Mouse (Mus musculus) CH12.LX (cell line): ENCODE results near the gene Lrrc9. TPM values are rescaled to one million over a fixed set of nuclear protein-coding genes. Genes with fewer than 3 reads are reported as not detected.

Source experiments
- DNase-seq: peaks from one replicate; pipeline ENCODE4 v3.0.0-alpha.2; 2013; ENCODE audit errors: extremely low read depth
- H3K27ac ChIP-seq: 2 replicates; pipeline ENCODE4 v1.5.1; 2012; ENCODE audit warnings: low read depth, mild to moderate bottlenecking, control low read depth, moderate library complexity; ENCODE audit not compliant: insufficient read depth
- H3K27me3 ChIP-seq: replicated peaks from 2 replicates; pipeline ENCODE3; 2012; ENCODE audit warnings: inconsistent platforms
- H3K36me3 ChIP-seq, 2 experiments: replicated peaks in 1 of 2; 2 replicates each; pipeline versions ENCODE3 to v1.6.1; 2012; ENCODE audit warnings: inconsistent platforms in 1 of 2, low read length in 1 of 2, mild to moderate bottlenecking in 1 of 2, mixed read lengths in 1 of 2, moderate library complexity in 1 of 2; ENCODE audit not compliant: control insufficient read depth in 1 of 2, insufficient read depth in 1 of 2
- H3K4me1 ChIP-seq, 2 experiments: 2 replicates each; pipeline ENCODE4 v1.6.1; 2012; ENCODE audit warnings: inconsistent platforms in 1 of 2, moderate library complexity in 1 of 2; ENCODE audit not compliant: insufficient read depth in 2 of 2, control insufficient read depth in 1 of 2
- H3K4me2 ChIP-seq: 2 replicates; pipeline ENCODE4 v1.6.1; 2012; ENCODE audit warnings: low read depth, mild to moderate bottlenecking, control low read depth; ENCODE audit not compliant: poor library complexity, insufficient read depth, severe bottlenecking
- H3K4me3 ChIP-seq, 3 experiments: fragments of 150-350 bp in 1 of 3; sonication (generic) in 1 of 3; replicated peaks in 1 of 3; 2 replicates each; pipeline versions ENCODE3 to v1.5.1; 2011 to 2012; ENCODE audit warnings: low read depth in 2 of 3, low read length in 2 of 3, mild to moderate bottlenecking in 2 of 3, moderate library complexity in 2 of 3, control low read depth in 1 of 3, improper control_type of control experiment in 1 of 3, inconsistent platforms in 1 of 3, mixed read lengths in 1 of 3; ENCODE audit not compliant: poor library complexity in 1 of 3
- H3K79me2 ChIP-seq: replicated peaks from 2 replicates; pipeline ENCODE4 v1.6.1; 2012; ENCODE audit warnings: mild to moderate bottlenecking, moderate library complexity; ENCODE audit not compliant: control insufficient read depth, poor library complexity, insufficient read depth, severe bottlenecking; ENCODE audit errors: extremely low read depth
- H3K9ac ChIP-seq: 2 replicates; pipeline ENCODE4 v1.6.1; 2012; ENCODE audit warnings: low read depth, mild to moderate bottlenecking, control low read depth, moderate library complexity; ENCODE audit not compliant: insufficient read depth
- H3K9me3 ChIP-seq: replicated peaks from 2 replicates; pipeline ENCODE3; 2012; ENCODE audit warnings: low read length, inconsistent platforms, mixed read lengths
- BHLHE40 ChIP-seq: IDR thresholded peaks from 2 replicates; pipeline ENCODE4 v1.6.1; 2011; ENCODE audit warnings: mild to moderate bottlenecking, low read depth, low read length, improper control_type of control experiment
- CHD1 ChIP-seq: IDR thresholded peaks from 2 replicates; pipeline ENCODE4 v1.6.1; 2012; ENCODE audit warnings: low read depth, low read length, improper control_type of control experiment, inconsistent platforms
- E2F4 ChIP-seq: IDR thresholded peaks from 2 replicates; pipeline ENCODE4 v1.6.1; 2011; ENCODE audit warnings: low read depth, low read length, improper control_type of control experiment; ENCODE audit not compliant: insufficient replicate concordance
- ELF1 ChIP-seq: IDR thresholded peaks from 2 replicates; pipeline ENCODE4 v1.6.1; 2014; ENCODE audit warnings: low read depth, mild to moderate bottlenecking, inconsistent platforms, low read length, improper control_type of control experiment
- EP300 ChIP-seq: IDR thresholded peaks from 2 replicates; pipeline ENCODE4 v1.6.1; 2011; ENCODE audit warnings: low read length, improper control_type of control experiment
- ETS1 ChIP-seq: conservative IDR thresholded peaks from 2 replicates; pipeline ENCODE4 v1.6.1; 2012; ENCODE audit warnings: low read depth, mild to moderate bottlenecking, inconsistent platforms, low read length, improper control_type of control experiment, moderate library complexity
- IRF4 ChIP-seq: IDR thresholded peaks from 2 replicates; pipeline ENCODE4 v1.6.1; 2014; ENCODE audit warnings: low read depth, mild to moderate bottlenecking, inconsistent platforms, low read length, improper control_type of control experiment
- KAT2A ChIP-seq: IDR thresholded peaks from 2 replicates; pipeline ENCODE4 v1.6.1; 2012; ENCODE audit warnings: low read length, improper control_type of control experiment, inconsistent platforms; ENCODE audit not compliant: insufficient replicate concordance
- MAX ChIP-seq: IDR thresholded peaks from 2 replicates; pipeline ENCODE4 v1.6.1; 2011; ENCODE audit warnings: low read length, improper control_type of control experiment
- MYC ChIP-seq: IDR thresholded peaks from 2 replicates; pipeline ENCODE4 v1.6.1; 2011; ENCODE audit warnings: low read depth, mild to moderate bottlenecking, improper control_type of control experiment, low read length
- NELFE ChIP-seq: IDR thresholded peaks from 2 replicates; pipeline ENCODE4 v1.6.1; 2011; ENCODE audit warnings: low read depth, low read length, improper control_type of control experiment
- NRF1 ChIP-seq: IDR thresholded peaks from 2 replicates; pipeline ENCODE4 v1.6.1; 2014; ENCODE audit warnings: low read depth, mild to moderate bottlenecking, inconsistent platforms, low read length, improper control_type of control experiment, moderate library complexity
- POLR2A ChIP-seq: IDR thresholded peaks from 2 replicates; pipeline ENCODE4 v1.6.1; 2011; ENCODE audit warnings: low read depth, mild to moderate bottlenecking, improper control_type of control experiment, low read length
- POLR2AphosphoS2 ChIP-seq: IDR thresholded peaks from 2 replicates; pipeline ENCODE4 v1.6.1; 2011; ENCODE audit warnings: low read depth, low read length, improper control_type of control experiment
- RAD21 ChIP-seq: IDR thresholded peaks from 2 replicates; pipeline ENCODE4 v1.6.1; 2011; ENCODE audit warnings: low read depth, mild to moderate bottlenecking, low read length, improper control_type of control experiment, moderate library complexity
- SIN3A ChIP-seq: IDR thresholded peaks from 2 replicates; pipeline ENCODE4 v1.6.1; 2012; ENCODE audit warnings: low read length, improper control_type of control experiment, inconsistent platforms
- SMC3 ChIP-seq: IDR thresholded peaks from 2 replicates; pipeline ENCODE4 v1.6.1; 2011; ENCODE audit warnings: low read depth, low read length, improper control_type of control experiment
- UBTF ChIP-seq: IDR thresholded peaks from 2 replicates; pipeline ENCODE4 v1.6.1; 2012; ENCODE audit warnings: low read depth, mild to moderate bottlenecking, inconsistent platforms, low read length, improper control_type of control experiment, moderate library complexity
- ZC3H11A ChIP-seq: IDR thresholded peaks from 2 replicates; pipeline ENCODE4 v1.6.1; 2012; ENCODE audit warnings: low read depth, mild to moderate bottlenecking, inconsistent platforms, low read length, improper control_type of control experiment
- ZKSCAN1 ChIP-seq: IDR thresholded peaks from 2 replicates; pipeline ENCODE4 v1.6.1; 2012; ENCODE audit warnings: low read depth, inconsistent platforms, low read length, improper control_type of control experiment, borderline replicate concordance
- ZNF384 ChIP-seq: IDR thresholded peaks from 2 replicates; pipeline ENCODE4 v1.6.1; 2012; ENCODE audit warnings: low read depth, low read length, improper control_type of control experiment, inconsistent platforms
- dilution Hi-C: fragments of 300-500 bp; cut with MboI; formaldehyde crosslinking; loops from 2 replicates; pipeline ENCODE4 v1.14.3; 2020; ENCODE audit warnings: low sequenced_read_pairs; ENCODE audit not compliant: extremely low pct_unique_long_range_greater_than_20kb, extremely low pct_ligation_motif_present
- in situ Hi-C: fragments of 300-500 bp; cut with MboI; formaldehyde crosslinking; loops from 3 replicates; pipeline ENCODE4 v1.14.3; 2019; ENCODE audit warnings: low sequenced_read_pairs, low pct_ligation_motif_present, low pct_unique_long_range_greater_than_20kb, mixed read lengths
- polyA plus RNA-seq: library from polyadenylated mRNA; unstranded; fragments of >175 nt; gene quantifications from 2 replicates; pipeline ENCODE4 v1.2.1, GENCODE M21; 2012; ENCODE audit warnings: low read depth; ENCODE audit not compliant: insufficient read length
- total RNA-seq, 2 experiments: library from RNA; depleted of rRNA; stranded (reverse); fragments of 300-350 nt in 1 of 2; fragments of >200 nt in 1 of 2; gene quantifications; 2 replicates each; pipeline ENCODE4 v1.2.3; 2012 to 2014

Gene Lrrc9
- total and polyA plus RNA-seq, 3 experiments, result not detected

DNA sequence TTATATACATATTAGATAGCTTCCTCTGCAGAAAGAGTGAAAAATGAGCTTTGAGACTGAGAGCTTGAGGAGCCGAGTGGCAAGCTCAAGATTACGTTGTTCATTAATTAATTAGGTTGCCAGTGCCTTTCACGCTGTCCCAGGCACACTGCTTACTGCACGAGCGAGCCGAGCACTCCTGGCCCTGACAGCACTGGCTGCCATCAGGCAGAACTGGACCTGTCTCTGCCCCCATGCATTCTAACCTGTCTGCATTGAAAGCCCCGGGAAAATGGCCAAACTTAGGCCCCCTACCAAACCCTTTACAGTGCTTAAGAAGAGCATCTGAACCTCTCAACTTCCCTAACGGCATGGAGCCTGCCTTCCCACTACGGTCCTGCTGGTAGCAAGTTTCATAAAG lies 77.7 kb downstream of the Lrrc9 start:
- H3K9me3 ChIP-seq, result no peaks in the 10 kb centered on the region
- in situ Hi-C loops, result no loop called here
- H3K4me3 ChIP-seq, result no peak overlapping the region
- no peak overlapping the region for H3K9ac ChIP-seq
- no peak overlapping the region for H3K4me2 ChIP-seq
- no peaks in the 10 kb centered on the region for H3K36me3 ChIP-seq
- no peaks in the 10 kb centered on the region for H3K27me3 ChIP-seq
- peaks cover 0 to 5% of the 10 kb centered on the region in 2 experiments; a peak in 1 of 4 replicates for H3K4me1 ChIP-seq
- TF ChIP-seq UBTF (no peak), ELF1 (no peak), POLR2AphosphoS2 (no peak), ZKSCAN1 (no peak), NRF1 (no peak), BHLHE40 (no peak), NELFE (no peak), MYC (no peak)
- DNase-seq, result no peak
- no peaks in the 10 kb centered on the region for H3K79me2 ChIP-seq
- H3K27ac ChIP-seq, result no peak overlapping the region
- dilution Hi-C loops, result no loop called here

DNA sequence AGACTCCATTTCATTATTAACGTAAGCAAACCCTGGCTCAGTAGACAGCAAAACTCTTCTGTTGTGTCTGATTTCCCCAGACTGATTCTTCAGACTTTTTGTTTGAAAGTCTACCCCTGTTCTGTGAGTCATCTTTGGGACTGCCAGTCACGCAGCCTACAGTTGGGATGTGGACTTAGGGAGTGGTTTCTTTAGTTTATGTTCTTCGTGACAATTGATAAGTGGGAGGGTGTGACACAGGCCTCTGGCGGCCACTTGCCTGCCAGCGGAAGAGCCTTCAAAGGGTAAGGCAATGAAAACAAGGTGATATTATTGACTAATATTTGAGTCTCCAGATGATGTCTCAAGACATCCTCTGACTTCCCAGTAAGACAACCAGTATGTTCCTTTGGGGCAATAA lies 78.2 kb downstream of the Lrrc9 start:
- Histone ChIP-seq H3K36me3 (no peaks in the 10 kb centered on the region), H3K79me2 (no peaks in the 10 kb centered on the region), H3K4me1 (peaks cover 0 to 1% of the 10 kb centered on the region in 2 experiments; a peak in 1 of 4 replicates), H3K9ac (no peak overlapping the region), H3K9me3 (no peaks in the 10 kb centered on the region), H3K27ac (no peak overlapping the region), H3K4me2 (no peak overlapping the region), H3K4me3 (no peak overlapping the region), H3K27me3 (no peaks in the 10 kb centered on the region)
- no peak for DNase-seq
- in situ Hi-C loops (no loop called here), dilution Hi-C loops (no loop called here)
- TF ChIP-seq NRF1, result no peak
- TF ChIP-seq ZC3H11A, result no peak
- no peak for TF ChIP-seq MAX
- TF ChIP-seq ZNF384, result no peak
- no peak for TF ChIP-seq CHD1
- no peak for TF ChIP-seq BHLHE40
- no peak for TF ChIP-seq KAT2A
- TF ChIP-seq E2F4, result no peak
- no peak for TF ChIP-seq RAD21
- TF ChIP-seq SMC3, result no peak
- TF ChIP-seq MYC, result no peak
- no peak for TF ChIP-seq SIN3A
- no peak for TF ChIP-seq ETS1
- no peak for TF ChIP-seq POLR2AphosphoS2
- TF ChIP-seq POLR2A, result no peak
- TF ChIP-seq IRF4, result no peak
- no peak for TF ChIP-seq EP300
